Mouse (Mus musculus): ENCODE data around the gene Cnp. TPM values are rescaled to one million over a fixed set of nuclear protein-coding genes. Genes with fewer than 3 reads are reported as not detected.

The Cnp gene
- polyA plus RNA-seq, 1 experiment from 2014 or later = 34.7 TPM

DNA sequence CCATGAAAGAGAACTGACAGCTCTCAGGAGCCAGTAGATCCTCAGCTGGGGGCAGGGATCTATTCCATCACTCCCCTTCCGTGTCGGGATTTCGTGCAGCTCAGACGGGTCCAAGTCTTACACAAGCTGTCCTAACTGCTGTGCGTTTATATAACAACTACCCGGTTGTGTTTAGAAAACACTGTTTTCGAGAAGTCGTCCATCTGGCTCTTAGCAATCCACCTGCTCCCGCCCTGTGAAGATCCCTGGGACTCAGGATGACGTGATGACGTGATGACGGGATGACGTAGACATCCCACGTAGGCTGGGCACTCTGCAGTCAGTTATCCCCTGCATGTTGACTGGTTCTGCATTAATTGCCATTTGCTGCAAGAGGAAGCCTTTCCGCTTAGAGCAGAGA, 10.4 kb upstream of the Cnp start:
- ATAC-seq (replicated peaks; ENCODE audit: low FRiP score, low TSS enrichment, low read depth) = no peak
- no peaks in the 10 kb centered on the region for H3K36me3 ChIP-seq (ENCODE audit: control insufficient read depth, insufficient read depth, low read length)
- H3K4me3 ChIP-seq (ENCODE audit: low read depth, low read length) = no peak overlapping the region
- H3K9me3 ChIP-seq (ENCODE audit: control insufficient read depth, low read length) = no peaks in the 10 kb centered on the region
- H3K4me2 ChIP-seq (ENCODE audit: low read length) = no peak overlapping the region
- H3K27ac ChIP-seq (ENCODE audit: low read depth) = no peak overlapping the region
- H3K27me3 ChIP-seq (replicated peaks; ENCODE audit: control insufficient read depth, insufficient read depth, low read length) = no peaks in the 10 kb centered on the region
- DNase-seq (ENCODE audit: low spot score) = no peak
- H3K4me1 ChIP-seq (replicated peaks; ENCODE audit: control insufficient read depth, insufficient read depth, low read length) = no peaks in the 10 kb centered on the region
- WGBS = 60% methylated on average over 15 of the region's 15 CpGs
- H3K9ac ChIP-seq (ENCODE audit: low read length) = no peak overlapping the region

DNA sequence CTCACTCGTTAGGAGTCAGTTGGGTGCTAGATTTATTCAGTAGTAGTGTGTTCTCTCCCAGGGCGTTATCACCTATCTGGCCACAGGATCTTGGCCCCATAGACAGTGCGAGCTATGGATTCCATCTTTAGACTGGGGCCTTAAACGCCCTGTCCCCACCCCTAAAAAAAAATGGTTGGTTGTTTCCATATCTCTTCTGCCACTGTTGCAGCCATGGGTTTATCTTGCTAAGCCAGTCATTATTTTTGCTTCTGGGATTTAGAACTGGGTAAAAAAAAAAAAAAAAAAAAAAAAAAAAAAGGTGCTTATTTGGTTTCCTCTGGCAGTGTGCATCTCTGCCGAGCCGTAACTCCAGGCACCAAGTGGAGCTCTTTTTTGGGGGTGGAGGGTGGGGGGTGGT, 10.0 kb upstream of the Cnp start:
- Histone ChIP-seq H3K9me3 (ENCODE audit: control insufficient read depth, low read length) (no peaks in the 10 kb centered on the region), H3K4me3 (ENCODE audit: low read depth, low read length) (no peak overlapping the region), H3K27ac (ENCODE audit: low read depth) (no peak overlapping the region), H3K36me3 (ENCODE audit: control insufficient read depth, insufficient read depth, low read length) (no peaks in the 10 kb centered on the region), H3K4me2 (ENCODE audit: low read length) (no peak overlapping the region), H3K9ac (ENCODE audit: low read length) (no peak overlapping the region), H3K4me1 (replicated peaks; ENCODE audit: control insufficient read depth, insufficient read depth, low read length) (no peaks in the 10 kb centered on the region), H3K27me3 (replicated peaks; ENCODE audit: control insufficient read depth, insufficient read depth, low read length) (no peaks in the 10 kb centered on the region)
- no peak for DNase-seq (ENCODE audit: low spot score)
- ATAC-seq (replicated peaks; ENCODE audit: low FRiP score, low TSS enrichment, low read depth) = no peak
- WGBS = 83% methylated on average over 6 of the region's 6 CpGs

DNA sequence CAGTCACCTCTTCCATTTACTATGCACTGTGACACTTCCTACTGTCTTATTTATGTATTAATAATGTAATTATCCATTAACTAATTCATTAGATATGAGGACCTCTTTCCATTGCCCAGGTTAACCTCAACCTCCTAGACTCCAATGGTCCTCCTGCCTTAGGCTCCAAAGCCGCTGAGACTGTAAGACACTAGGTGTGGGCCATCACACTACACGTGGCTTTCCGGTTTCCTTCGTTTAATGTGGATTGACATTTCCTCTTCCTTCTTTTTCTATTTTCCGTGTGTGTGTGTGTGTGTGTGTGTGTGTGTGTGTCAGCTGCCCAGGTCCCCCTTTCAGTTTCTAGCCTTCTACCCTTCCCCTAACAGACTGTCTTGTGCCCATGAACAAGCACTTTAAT, 7.5 kb upstream of the Cnp start:
- Histone ChIP-seq H3K27ac (ENCODE audit: low read depth) (no peak overlapping the region), H3K9ac (ENCODE audit: low read length) (no peak overlapping the region), H3K36me3 (ENCODE audit: control insufficient read depth, insufficient read depth, low read length) (no peaks in the 10 kb centered on the region), H3K4me2 (ENCODE audit: low read length) (no peak overlapping the region), H3K9me3 (ENCODE audit: control insufficient read depth, low read length) (no peaks in the 10 kb centered on the region), H3K4me1 (replicated peaks; ENCODE audit: control insufficient read depth, insufficient read depth, low read length) (peaks cover 8% of the 10 kb centered on the region; the same call in 1 of the 2 replicates), H3K27me3 (replicated peaks; ENCODE audit: control insufficient read depth, insufficient read depth, low read length) (peaks cover 13% of the 10 kb centered on the region; the same call in 1 of the 2 replicates), H3K4me3 (ENCODE audit: low read depth, low read length) (no peak overlapping the region)
- no peak for DNase-seq (ENCODE audit: low spot score)
- 87% methylated on average over 5 of the region's 5 CpGs for WGBS
- ATAC-seq (replicated peaks; ENCODE audit: low FRiP score, low TSS enrichment, low read depth) = no peak

DNA sequence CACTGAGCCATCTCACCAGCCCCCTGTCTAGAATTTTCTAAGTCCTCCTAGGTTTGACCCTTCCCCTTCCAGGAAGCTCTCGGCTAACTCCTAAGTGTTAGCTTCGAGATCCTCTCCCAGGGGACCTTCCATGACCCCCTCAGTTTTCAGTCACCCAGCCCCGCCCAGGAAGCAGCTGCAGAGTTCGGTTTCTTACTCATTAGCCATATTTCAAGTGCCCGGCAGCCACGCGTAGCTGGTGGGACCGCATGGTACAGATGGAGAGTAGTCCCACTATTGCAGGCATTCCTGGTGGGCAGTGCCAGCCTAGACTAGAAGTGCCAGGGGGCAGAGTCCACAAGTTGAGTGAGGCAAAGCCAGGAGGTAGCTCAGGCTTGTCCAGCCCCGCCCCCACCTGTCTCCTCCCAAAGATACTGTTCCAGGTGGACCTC, 6.9 kb upstream of the Cnp start:
- Histone ChIP-seq H3K9me3 (ENCODE audit: control insufficient read depth, low read length) (no peaks in the 10 kb centered on the region), H3K4me1 (replicated peaks; ENCODE audit: control insufficient read depth, insufficient read depth, low read length) (peaks cover 8% of the 10 kb centered on the region; the same call in 1 of the 2 replicates), H3K27me3 (replicated peaks; ENCODE audit: control insufficient read depth, insufficient read depth, low read length) (peaks cover 13% of the 10 kb centered on the region; the same call in 1 of the 2 replicates), H3K4me2 (ENCODE audit: low read length) (no peak overlapping the region), H3K27ac (ENCODE audit: low read depth) (no peak overlapping the region), H3K9ac (ENCODE audit: low read length) (no peak overlapping the region), H3K4me3 (ENCODE audit: low read depth, low read length) (no peak overlapping the region), H3K36me3 (ENCODE audit: control insufficient read depth, insufficient read depth, low read length) (no peaks in the 10 kb centered on the region)
- ATAC-seq (replicated peaks; ENCODE audit: low FRiP score, low TSS enrichment, low read depth) (no peak), DNase-seq (ENCODE audit: low spot score) (no peak)
- 51% methylated on average over 9 of the region's 9 CpGs for WGBS

DNA sequence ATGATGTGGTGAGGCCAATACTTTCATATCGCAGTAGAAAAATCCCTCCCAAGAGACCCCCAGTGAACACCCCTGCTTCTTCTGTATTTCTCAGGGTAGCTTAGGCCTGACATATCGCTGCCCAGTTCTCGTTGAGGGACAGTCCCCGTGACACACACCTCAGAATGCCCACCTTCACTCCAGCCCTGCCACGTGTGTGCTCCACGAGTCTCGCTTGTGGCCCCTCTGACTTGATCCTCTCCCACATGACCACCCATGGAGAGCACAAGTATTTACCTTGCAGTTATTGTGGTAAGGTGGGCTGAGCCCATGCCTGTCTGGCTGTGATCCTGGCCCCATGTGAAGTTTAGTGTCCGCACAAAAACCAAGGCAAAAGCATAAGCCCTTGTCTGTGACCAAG, 6.0 kb upstream of the Cnp start:
- H3K4me3 ChIP-seq (ENCODE audit: low read depth, low read length) = no peak overlapping the region
- peaks cover 8% of the 10 kb centered on the region; the same call in 1 of the 2 replicates for H3K4me1 ChIP-seq (replicated peaks; ENCODE audit: control insufficient read depth, insufficient read depth, low read length)
- H3K27ac ChIP-seq (ENCODE audit: low read depth) = no peak overlapping the region
- no peak overlapping the region for H3K9ac ChIP-seq (ENCODE audit: low read length)
- H3K9me3 ChIP-seq (ENCODE audit: control insufficient read depth, low read length) = no peaks in the 10 kb centered on the region
- H3K27me3 ChIP-seq (replicated peaks; ENCODE audit: control insufficient read depth, insufficient read depth, low read length) = peaks cover 13% of the 10 kb centered on the region; the same call in 1 of the 2 replicates
- ATAC-seq (replicated peaks; ENCODE audit: low FRiP score, low TSS enrichment, low read depth) = no peak
- 83% methylated on average over 8 of the region's 8 CpGs for WGBS
- H3K36me3 ChIP-seq (ENCODE audit: control insufficient read depth, insufficient read depth, low read length) = no peaks in the 10 kb centered on the region
- H3K4me2 ChIP-seq (ENCODE audit: low read length) = no peak overlapping the region
- no peak for DNase-seq (ENCODE audit: low spot score)

DNA sequence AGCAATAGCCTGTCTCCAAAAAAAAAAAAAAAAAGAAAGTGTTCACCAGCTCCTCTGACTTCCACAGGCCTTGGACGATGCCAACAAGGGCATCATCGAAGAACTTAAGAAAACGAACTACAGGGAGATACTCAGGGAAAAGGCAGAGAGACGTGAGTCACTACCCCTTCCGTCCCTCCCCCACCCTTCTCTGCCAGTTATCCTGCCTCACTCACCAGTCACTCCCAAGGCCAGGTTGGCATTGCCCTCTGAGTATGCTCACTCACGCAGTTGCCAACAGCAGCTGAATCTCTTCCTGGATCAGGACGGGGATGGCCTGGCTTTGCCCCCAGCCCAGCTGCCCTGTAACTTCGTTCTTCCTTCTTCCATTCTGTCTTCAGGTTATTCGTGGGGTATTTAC, 4.9 kb upstream of the Cnp start:
- no peak for DNase-seq (ENCODE audit: low spot score)
- 71% methylated on average over 9 of the region's 9 CpGs for WGBS
- no peak for ATAC-seq (replicated peaks; ENCODE audit: low FRiP score, low TSS enrichment, low read depth)
- Histone ChIP-seq H3K9ac (ENCODE audit: low read length) (no peak overlapping the region), H3K36me3 (ENCODE audit: control insufficient read depth, insufficient read depth, low read length) (no peaks in the 10 kb centered on the region), H3K4me2 (ENCODE audit: low read length) (no peak overlapping the region), H3K27ac (ENCODE audit: low read depth) (no peak overlapping the region), H3K27me3 (replicated peaks; ENCODE audit: control insufficient read depth, insufficient read depth, low read length) (peaks cover 13% of the 10 kb centered on the region; the same call in 1 of the 2 replicates), H3K4me3 (ENCODE audit: low read depth, low read length) (no peak overlapping the region), H3K4me1 (replicated peaks; ENCODE audit: control insufficient read depth, insufficient read depth, low read length) (peaks cover 8% of the 10 kb centered on the region; the same call in 1 of the 2 replicates), H3K9me3 (ENCODE audit: control insufficient read depth, low read length) (no peaks in the 10 kb centered on the region)

DNA sequence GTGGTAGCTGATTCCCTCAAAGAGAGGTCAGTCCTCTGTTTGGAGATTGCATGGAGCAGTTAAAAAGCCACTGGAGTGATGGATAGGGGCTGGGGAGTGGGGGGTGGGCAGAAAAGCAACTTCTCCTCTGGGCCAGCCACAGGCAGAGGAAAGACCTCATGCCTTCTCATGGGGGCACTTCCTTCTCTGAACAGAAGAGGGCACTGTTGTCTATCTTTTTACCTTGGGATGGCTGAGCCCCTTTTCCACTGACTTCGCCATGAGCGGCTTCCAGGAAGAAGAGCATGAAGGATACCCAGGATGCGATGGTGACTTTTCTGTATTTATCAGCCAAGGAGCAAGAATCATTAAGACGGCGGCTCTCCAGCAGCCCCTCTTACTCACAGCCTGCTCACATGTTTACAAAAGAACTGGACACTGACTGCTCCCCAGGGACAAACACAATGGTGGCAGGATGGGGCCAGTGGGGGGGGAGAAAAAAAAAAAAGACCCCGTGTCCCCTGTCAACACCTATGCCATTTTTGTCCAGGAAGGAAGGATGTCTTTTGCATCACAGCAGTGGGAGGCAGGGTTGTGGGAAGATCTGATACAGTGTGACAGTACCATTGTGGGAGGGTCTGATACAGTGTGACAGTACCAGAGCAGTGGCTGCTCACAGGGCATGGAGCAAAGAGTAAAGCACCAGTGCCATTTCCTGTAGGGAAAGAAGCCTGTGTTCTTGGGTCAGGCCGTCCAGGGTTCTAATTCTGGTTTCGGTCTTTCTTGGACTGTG, 4.1 kb upstream of the Cnp start:
- no peak overlapping the region for H3K9ac ChIP-seq (ENCODE audit: low read length)
- no peak for ATAC-seq (replicated peaks; ENCODE audit: low FRiP score, low TSS enrichment, low read depth)
- WGBS = 12% methylated on average over 8 of the region's 8 CpGs

DNA sequence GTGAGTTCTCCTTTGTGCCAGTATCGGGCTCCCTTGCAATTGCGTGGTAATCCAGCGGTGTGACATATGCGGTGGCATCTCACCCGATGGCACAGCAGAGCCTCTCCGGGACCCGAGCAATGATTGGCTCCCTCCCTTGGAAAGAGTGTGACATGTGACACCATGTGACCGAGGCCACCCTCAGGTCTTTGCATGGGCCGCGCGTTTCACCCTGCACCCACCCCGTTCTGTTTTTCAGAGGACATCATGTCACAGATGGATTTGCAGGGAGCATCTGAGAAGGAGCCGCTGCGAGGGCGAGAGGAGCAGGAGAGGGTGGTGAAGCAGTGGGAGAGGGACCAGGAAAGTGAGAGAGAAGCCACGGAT, 3.5 kb upstream of the Cnp start:
- ATAC-seq (replicated peaks; ENCODE audit: low FRiP score, low TSS enrichment, low read depth) = no peak
- no peak overlapping the region for H3K9ac ChIP-seq (ENCODE audit: low read length)

More for the DNA sequence above, 4.1 kb upstream of the Cnp start:
- H3K4me1 ChIP-seq (replicated peaks; ENCODE audit: control insufficient read depth, insufficient read depth, low read length) = peaks cover 10% of the 10 kb centered on the region; the same call in 1 of the 2 replicates
- peak; percentile 88 for DNase-seq (ENCODE audit: low spot score)
- H3K4me3 ChIP-seq (ENCODE audit: low read depth, low read length) = 0 out of 2 replicates have a peak overlapping the region, but pooled peaks have one; percentile 4
- no peak overlapping the region for H3K27ac ChIP-seq (ENCODE audit: low read depth)
- H3K4me2 ChIP-seq (ENCODE audit: low read length) = peak overlapping the region; percentile 25
- no peaks in the 10 kb centered on the region for H3K9me3 ChIP-seq (ENCODE audit: control insufficient read depth, low read length)
- peaks cover 13% of the 10 kb centered on the region; the same call in 1 of the 2 replicates for H3K27me3 ChIP-seq (replicated peaks; ENCODE audit: control insufficient read depth, insufficient read depth, low read length)
- no peaks in the 10 kb centered on the region for H3K36me3 ChIP-seq (ENCODE audit: control insufficient read depth, insufficient read depth, low read length)

More for the DNA sequence above, 3.5 kb upstream of the Cnp start:
- peaks cover 13% of the 10 kb centered on the region; the same call in 1 of the 2 replicates for H3K27me3 ChIP-seq (replicated peaks; ENCODE audit: control insufficient read depth, insufficient read depth, low read length)
- DNase-seq (ENCODE audit: low spot score) = no peak
- H3K9me3 ChIP-seq (ENCODE audit: control insufficient read depth, low read length) = no peaks in the 10 kb centered on the region
- no peak overlapping the region for H3K27ac ChIP-seq (ENCODE audit: low read depth)
- H3K4me2 ChIP-seq (ENCODE audit: low read length) = peak overlapping the region; percentile 25
- 12% methylated on average over 16 of the region's 16 CpGs for WGBS
- peaks cover 12% of the 10 kb centered on the region; the same call in 1 of the 2 replicates for H3K4me1 ChIP-seq (replicated peaks; ENCODE audit: control insufficient read depth, insufficient read depth, low read length)
- H3K36me3 ChIP-seq (ENCODE audit: control insufficient read depth, insufficient read depth, low read length) = no peaks in the 10 kb centered on the region
- H3K4me3 ChIP-seq (ENCODE audit: low read depth, low read length) = 0 out of 2 replicates have a peak overlapping the region, but pooled peaks have one; percentile 4
